ENCODE assay signal across 8 mouse cellular contexts in the genomic region with DNA sequence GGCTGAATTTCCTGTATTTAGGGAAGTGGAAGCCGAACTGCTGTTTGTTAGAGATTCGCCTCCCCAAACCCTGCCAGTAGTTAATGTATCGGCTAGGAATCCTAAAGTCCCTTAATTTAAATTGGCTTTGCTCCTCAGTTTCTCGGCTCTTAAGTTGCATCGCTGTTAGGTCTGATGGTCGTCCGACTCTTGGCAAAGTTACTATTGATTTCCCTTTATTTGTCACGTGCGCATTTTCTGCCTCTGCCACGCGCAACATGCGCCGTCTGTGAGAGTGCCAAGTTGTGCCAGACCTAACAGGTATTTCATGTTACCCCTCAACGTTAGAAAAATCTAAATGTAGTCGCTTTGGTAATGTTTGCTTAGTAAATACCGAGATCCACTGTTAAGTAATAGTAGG. TPM values are rescaled to one million over a fixed set of nuclear protein-coding genes. Genes with fewer than 3 reads are reported as not detected.
DNase-seq lines count a peak whose midpoint lies in the region; ATAC-seq and TF ChIP-seq lines count a peak whose summit lies in the region.

No protein-coding gene starts in this region.

- no peak for TF ChIP-seq CTCF in layer of hippocampus, adult 2 months (conservative IDR thresholded peaks at IDR 0.05)

- peak overlapping the region; percentile 73 for H3K4me3 ChIP-seq in layer of hippocampus, adult 2 months
- H3K4me3 ChIP-seq in embryonic facial prominence, embryonic 13.5 days, result peak overlapping the region; percentile 49
- H3K4me3 ChIP-seq in intestine, embryonic 16.5 days (ENCODE audit: low read length), result peak overlapping the region; percentile 59
- H3K4me3 ChIP-seq in myocyte, result peak overlapping the region; percentile 72

- no peak overlapping the region for H3ac ChIP-seq in myocyte (ENCODE audit: control insufficient read depth, insufficient read length)

- H3K9ac ChIP-seq in embryonic facial prominence, embryonic 13.5 days, result peak overlapping the region; percentile 66
- H3K9ac ChIP-seq in intestine, embryonic 16.5 days (ENCODE audit: low read depth, low read length), result peak overlapping the region; percentile 60

- no peak for ATAC-seq in embryonic facial prominence, embryonic 13.5 days (ENCODE audit: insufficient number of reproducible peaks, insufficient read depth, low FRiP score, low TSS enrichment, low read depth)
- no peak for ATAC-seq in intestine, embryonic 16.5 days
- ATAC-seq in activated CD4-positive, CD25-positive, alpha-beta regulatory T cell, adult 4 months, result no peak

- H3K27ac ChIP-seq in layer of hippocampus, adult 2 months, result peak overlapping the region; percentile 59; the same call in 1 of the 2 replicates
- peak overlapping the region; percentile 41 for H3K27ac ChIP-seq in embryonic facial prominence, embryonic 13.5 days
- H3K27ac ChIP-seq in intestine, embryonic 16.5 days (ENCODE audit: low read length), result no peak overlapping the region

- H3K4me1 ChIP-seq in embryonic facial prominence, embryonic 13.5 days, result no peaks in the 10 kb centered on the region; the same call in 1 of the 2 replicates
- no peaks in the 10 kb centered on the region for H3K4me1 ChIP-seq in intestine, embryonic 16.5 days (ENCODE audit: control insufficient read depth, insufficient read depth, low read length)

- peak overlapping the region; percentile 57 for H3K4me2 ChIP-seq in embryonic facial prominence, embryonic 13.5 days
- peak overlapping the region; percentile 40 for H3K4me2 ChIP-seq in intestine, embryonic 16.5 days (ENCODE audit: low read depth, low read length)
- peak overlapping the region; percentile 79 for H3K4me2 ChIP-seq in myocyte (ENCODE audit: low read depth)

- peaks cover 17% of the 10 kb centered on the region for H3K79me2 ChIP-seq in myocyte (ENCODE audit: control insufficient read depth, insufficient read depth)

- H3K36me3 ChIP-seq in embryonic facial prominence, embryonic 13.5 days, result 0 out of 2 replicates have a peak, but pooled peaks cover 7% of the 10 kb centered on the region
- H3K36me3 ChIP-seq in intestine, embryonic 16.5 days (ENCODE audit: control insufficient read depth, insufficient read depth, low read length), result no peaks in the 10 kb centered on the region
- no peaks in the 10 kb centered on the region for H3K36me3 ChIP-seq in myocyte (ENCODE audit: control insufficient read depth, insufficient read depth)

- WGBS in embryonic facial prominence, embryonic 13.5 days, result 19% methylated on average over 16 of the region's 16 CpGs
- 15% methylated on average over 16 of the region's 16 CpGs for WGBS in intestine, embryonic 16.5 days

- DNase-seq in layer of hippocampus, adult 2 months (ENCODE audit: low spot score in 2 of 2), result no peak
- no peak for DNase-seq in layer of hippocampus, adult 11-12 months (ENCODE audit: low spot score)
- no peak for DNase-seq in left cerebral cortex, adult 9 months (ENCODE audit: low spot score in 2 of 2)
- no peak for DNase-seq in right cerebral cortex, adult 18-20 months

- H3K9me3 ChIP-seq in embryonic facial prominence, embryonic 13.5 days, result no peaks in the 10 kb centered on the region
- H3K9me3 ChIP-seq in intestine, embryonic 16.5 days (ENCODE audit: control insufficient read depth, low read length), result no peaks in the 10 kb centered on the region

- H3K27me3 ChIP-seq in embryonic facial prominence, embryonic 13.5 days, result no peaks in the 10 kb centered on the region
- H3K27me3 ChIP-seq in intestine, embryonic 16.5 days (replicated peaks; ENCODE audit: control insufficient read depth, insufficient read depth, low read length), result no peaks in the 10 kb centered on the region
- H3K27me3 ChIP-seq in myocyte (ENCODE audit: control insufficient read depth, insufficient read depth, insufficient read length), result no peaks in the 10 kb centered on the region

- no peak for TF ChIP-seq POLR2A in myocyte (IDR thresholded peaks at IDR 0.05; ENCODE audit: insufficient read length, low read depth)

TF ChIP-seq in myocyte, 11 proteins besides CTCF, POLR2A, EP300 and RAD21:
- TF ChIP-seq MYOD1 (IDR thresholded peaks at IDR 0.05; ENCODE audit: control insufficient read depth in 1 of 3, insufficient read length in 2 of 3, low read depth in 2 of 3) (no peak), USF1 (IDR thresholded peaks at IDR 0.05; ENCODE audit: low read depth) (peak; percentile 39)

RNA-seq across cellular contexts. Expression of a gene that starts 0.3 kb away (rescaled TPM):
- total RNA-seq in layer of hippocampus, adult 2 months (2021), result 10 to 100 TPM; 16.6 to 20.1 TPM
- polyA plus RNA-seq in embryonic facial prominence, embryonic 13.5 days (2015; fragmentation: Nextera tagmentation; extraction: Ambion mirVana), result 21.8 and 22.5 TPM in 2 replicates
- 10.9 and 11.8 TPM in 2 replicates for polyA plus RNA-seq in intestine, embryonic 16.5 days (2015; fragmentation: Nextera tagmentation; extraction: Ambion mirVana)
- polyA plus RNA-seq in myocyte (2012; fragmentation: generic; extraction: Trizol), result 12.2 TPM
- 10 to 100 TPM; 26.8 to 29.1 TPM for polyA plus RNA-seq in activated CD4-positive, CD25-positive, alpha-beta regulatory T cell, adult 4 months (2017; shearing (Covaris generic))

RNA-seq across cellular contexts. Expression of a gene that starts 48.3 kb away (rescaled TPM):
- 10 to 100 TPM; 41.3 to 41.6 TPM for total RNA-seq in layer of hippocampus, adult 2 months (2021)
- 5.9 and 6.6 TPM in 2 replicates for polyA plus RNA-seq in embryonic facial prominence, embryonic 13.5 days (2015; fragmentation: Nextera tagmentation; extraction: Ambion mirVana)
- 8.2 and 8.3 TPM in 2 replicates for polyA plus RNA-seq in intestine, embryonic 16.5 days (2015; fragmentation: Nextera tagmentation; extraction: Ambion mirVana)
- 16.6 TPM for polyA plus RNA-seq in myocyte (2012; fragmentation: generic; extraction: Trizol)
- polyA plus RNA-seq in activated CD4-positive, CD25-positive, alpha-beta regulatory T cell, adult 4 months (2017; shearing (Covaris generic)), result 1 to 10 TPM; 1.4 to 1.7 TPM
